Mouse (Mus musculus) CD8-positive naive resting alpha-beta T cell, adult 2 months (primary cell): ENCODE data around the gene Tiam2.
"Not testable (repeated sequence)": the region's sequence is repeated elsewhere in the genome, so short reads cannot be mapped to it uniquely, and the experiment has no call there.

Experiments
- DNase-seq, 2 experiments: peaks; one replicate each; pipeline ENCODE4 v3.0.0; 2022; ENCODE audit warnings: low read depth in 2 of 2, low spot score in 2 of 2

Tiam2 gene

GRCm38 (mm10) chr17:3338821-3339220 lies 12.4 kb downstream of the Tiam2 start:
- no peak for DNase-seq

GRCm38 (mm10) chr17:3344872-3345271 lies 18.5 kb downstream of the Tiam2 start:
- DNase-seq: no peak

DNA sequence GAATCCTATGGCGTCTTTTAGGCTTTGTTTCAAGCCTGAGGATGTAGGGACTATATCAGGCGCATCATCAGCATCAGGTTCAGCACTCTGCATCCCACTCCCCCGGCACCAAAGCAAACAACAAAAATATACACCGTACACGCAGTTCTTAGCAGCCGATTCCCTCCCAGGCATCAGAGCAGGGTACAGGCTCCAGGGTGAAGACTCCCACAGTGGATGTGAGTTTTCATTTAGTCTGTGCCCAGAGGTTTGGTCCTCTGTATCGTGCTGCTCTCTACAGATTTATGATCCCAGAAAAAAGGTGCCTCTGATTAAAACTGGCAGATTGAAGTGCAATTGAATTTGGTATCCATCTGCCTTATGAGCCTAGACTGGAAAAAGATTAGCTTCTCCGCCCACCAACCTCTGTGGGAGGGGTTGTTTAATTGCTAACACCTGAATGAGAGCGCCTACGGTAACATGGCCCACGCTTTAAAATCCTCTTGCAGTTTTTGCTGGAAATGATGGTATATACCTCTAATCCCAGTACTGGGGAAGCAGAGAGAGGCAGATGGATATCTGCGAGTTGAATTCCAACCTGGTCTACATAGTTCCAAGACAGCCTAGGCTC lies 19.0 kb downstream of the Tiam2 start:
- no peak for DNase-seq

DNA sequence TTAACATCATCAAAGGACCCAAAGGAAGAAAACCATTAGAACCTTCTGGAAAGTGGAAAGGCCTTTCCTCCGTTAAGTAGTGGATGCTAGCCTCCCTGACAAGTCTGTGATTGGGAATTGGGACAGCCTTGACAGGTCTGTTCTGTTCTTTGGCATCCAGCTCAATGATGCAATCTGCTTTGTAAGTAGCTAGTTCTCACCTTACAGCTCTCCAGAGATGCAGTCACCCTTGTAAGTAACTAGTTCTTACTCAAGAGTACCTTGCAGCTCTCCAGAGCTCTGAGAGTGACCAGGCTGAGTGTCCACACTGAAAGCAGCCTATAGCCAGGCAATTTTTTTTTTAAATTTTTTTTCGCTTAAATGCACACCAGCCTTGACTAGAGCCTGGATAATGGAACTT lies 21.4 kb downstream of the Tiam2 start:
- DNase-seq: no peak

DNA sequence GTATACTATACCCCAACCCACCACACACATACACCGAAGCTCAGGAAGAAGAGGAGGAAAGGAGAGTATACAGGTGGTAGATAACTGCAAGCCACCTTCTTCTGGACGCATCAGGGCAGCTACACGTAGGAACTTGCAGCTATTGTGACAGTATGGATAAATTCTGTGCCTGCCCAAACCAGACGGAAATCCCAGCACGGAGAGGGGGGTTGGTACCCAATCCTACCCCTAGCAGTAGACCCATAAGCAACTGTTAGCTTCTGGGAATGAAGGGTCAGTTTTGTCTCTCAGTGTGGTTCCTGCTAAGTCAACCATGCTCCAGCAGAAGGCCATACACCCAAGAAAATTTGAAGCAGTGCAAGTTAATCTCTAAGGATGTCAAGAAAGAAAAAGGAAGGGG lies 23.0 kb downstream of the Tiam2 start:
- DNase-seq: no peak

DNA sequence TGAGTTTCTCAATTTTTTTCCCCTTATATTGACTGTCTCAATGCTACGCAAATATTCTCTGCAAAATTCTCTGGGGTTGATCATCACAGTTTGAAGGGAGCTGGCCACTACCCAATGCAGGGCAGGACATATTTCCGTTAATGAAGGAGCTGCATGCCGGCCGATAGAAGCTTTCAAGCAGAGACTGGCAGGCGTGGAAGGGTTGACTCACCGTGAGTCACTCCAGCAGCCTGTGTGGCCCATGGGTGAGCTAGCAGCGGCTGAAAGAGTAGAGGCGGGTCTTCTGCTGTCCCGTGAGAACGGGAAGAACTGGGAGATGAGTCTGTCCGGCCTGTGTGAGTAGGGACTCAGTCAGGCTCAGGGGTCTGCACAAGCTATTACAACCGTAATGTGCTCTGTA lies 23.6 kb downstream of the Tiam2 start:
- no peak for DNase-seq

GRCm38 (mm10) chr17:3350405-3350804 lies 24.0 kb downstream of the Tiam2 start:
- no peak for DNase-seq

DNA sequence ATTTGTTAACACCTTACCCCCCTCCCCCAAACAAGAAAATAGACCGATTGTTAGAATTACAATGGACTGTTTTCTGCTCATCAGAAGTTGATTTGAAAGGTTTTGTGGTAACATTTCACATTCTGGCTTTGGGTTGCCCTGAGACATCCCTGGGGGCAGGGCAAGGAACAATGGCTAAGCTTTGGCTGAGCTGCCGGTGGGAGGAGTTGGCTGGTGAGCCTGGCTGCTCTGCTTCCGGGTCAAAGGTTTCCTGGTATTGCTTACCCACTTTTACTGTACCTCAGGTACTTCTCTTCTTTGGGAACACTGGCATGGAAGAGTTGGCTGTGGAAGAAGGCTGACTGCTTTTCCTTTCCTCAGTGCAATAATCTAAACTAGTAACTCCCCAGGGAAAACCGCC lies 25.3 kb downstream of the Tiam2 start:
- no peak for DNase-seq

DNA sequence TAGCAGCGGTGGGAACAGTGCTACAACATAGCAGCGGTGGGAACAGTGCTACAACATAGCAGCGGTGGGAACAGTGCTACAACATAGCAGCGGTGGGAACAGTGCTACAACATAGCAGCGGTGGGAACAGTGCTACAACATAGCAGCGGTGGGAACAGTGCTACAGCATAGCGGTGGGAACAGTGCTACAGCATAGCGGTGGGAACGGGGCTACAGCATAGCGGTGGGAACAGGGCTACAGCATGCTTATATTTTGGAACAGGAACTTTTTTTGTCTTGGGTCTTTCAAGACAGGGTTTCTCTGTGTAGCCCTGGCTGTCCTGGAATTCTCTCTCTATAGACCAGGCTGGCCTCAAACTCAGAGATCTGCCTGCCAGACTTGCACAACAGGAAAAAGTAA lies 26.8 kb downstream of the Tiam2 start:
- DNase-seq: not testable (repeated sequence)

- DNase-seq: no peak
Measured at GRCm38 (mm10) chr17:3354856-3355255, 28.5 kb downstream of the Tiam2 start.

- DNase-seq: no peak
Measured at GRCm38 (mm10) chr17:3356633-3357365, 30.4 kb downstream of the Tiam2 start.

DNA sequence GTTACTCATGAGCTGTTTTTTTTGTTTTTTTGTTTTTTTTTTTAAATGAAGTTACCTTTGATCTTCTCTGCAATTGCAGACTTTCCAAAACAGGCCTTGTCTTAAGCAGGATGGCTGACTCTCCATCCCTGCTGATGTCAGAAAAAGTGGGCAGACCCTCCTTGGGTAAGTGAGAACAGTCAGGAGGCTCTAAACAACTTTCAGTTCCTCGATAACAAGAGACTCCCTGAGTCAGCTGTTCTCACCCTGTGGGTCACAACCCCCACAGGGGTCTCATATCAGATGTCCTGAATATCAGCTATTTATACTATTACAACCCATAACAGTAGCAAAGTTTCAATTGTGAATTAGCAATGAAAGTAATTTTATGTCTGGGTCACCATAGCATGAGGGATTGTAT lies 33.9 kb downstream of the Tiam2 start:
- DNase-seq: no peak

GRCm38 (mm10) chr17:3361751-3362150 lies 35.4 kb downstream of the Tiam2 start:
- DNase-seq: no peak

GRCm38 (mm10) chr17:3363216-3363615 lies 36.8 kb downstream of the Tiam2 start:
- no peak for DNase-seq

DNA sequence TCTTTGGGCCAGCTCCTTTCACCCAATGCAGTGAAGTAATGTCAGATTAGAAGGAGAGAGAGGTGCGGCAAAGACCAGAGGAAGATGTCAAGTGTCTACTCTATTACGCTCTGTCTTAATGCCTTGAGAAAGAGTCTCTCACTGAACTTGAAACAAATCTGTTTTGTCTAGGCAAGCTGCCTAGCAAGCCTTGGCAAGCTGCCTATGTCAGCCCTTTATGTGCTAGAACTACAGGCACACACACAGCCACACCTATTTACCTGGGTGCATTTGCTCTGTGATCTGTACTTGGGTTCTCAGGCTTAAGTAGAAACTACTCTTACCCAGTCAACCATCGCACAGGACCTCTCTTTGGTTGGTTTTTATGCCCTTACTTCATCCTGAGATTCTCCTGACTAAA lies 40.4 kb downstream of the Tiam2 start:
- no peak for DNase-seq

GRCm38 (mm10) chr17:3368386-3368785 lies 42.0 kb downstream of the Tiam2 start:
- DNase-seq: no peak

GRCm38 (mm10) chr17:3369631-3370030 lies 43.3 kb downstream of the Tiam2 start:
- DNase-seq: no peak

DNA sequence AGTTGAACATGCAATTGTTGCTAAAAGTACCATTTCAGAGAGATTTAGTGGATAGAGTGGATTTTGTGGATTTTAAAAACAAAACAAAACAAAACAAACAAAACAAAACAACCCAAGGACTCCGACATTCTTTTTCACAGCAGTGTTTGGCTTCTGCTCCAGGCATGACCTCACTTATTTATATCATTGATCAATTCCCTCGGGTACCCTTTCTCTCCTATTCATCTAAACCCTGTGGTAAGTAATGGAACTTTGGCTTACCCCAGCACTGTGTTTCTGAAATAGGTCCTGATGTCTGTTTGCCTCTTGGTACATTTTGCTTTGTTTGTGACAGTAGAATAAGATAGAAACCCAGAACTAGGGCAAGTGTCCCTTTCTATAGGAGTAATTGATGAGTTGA lies 52.2 kb downstream of the Tiam2 start:
- DNase-seq: no peak

DNA sequence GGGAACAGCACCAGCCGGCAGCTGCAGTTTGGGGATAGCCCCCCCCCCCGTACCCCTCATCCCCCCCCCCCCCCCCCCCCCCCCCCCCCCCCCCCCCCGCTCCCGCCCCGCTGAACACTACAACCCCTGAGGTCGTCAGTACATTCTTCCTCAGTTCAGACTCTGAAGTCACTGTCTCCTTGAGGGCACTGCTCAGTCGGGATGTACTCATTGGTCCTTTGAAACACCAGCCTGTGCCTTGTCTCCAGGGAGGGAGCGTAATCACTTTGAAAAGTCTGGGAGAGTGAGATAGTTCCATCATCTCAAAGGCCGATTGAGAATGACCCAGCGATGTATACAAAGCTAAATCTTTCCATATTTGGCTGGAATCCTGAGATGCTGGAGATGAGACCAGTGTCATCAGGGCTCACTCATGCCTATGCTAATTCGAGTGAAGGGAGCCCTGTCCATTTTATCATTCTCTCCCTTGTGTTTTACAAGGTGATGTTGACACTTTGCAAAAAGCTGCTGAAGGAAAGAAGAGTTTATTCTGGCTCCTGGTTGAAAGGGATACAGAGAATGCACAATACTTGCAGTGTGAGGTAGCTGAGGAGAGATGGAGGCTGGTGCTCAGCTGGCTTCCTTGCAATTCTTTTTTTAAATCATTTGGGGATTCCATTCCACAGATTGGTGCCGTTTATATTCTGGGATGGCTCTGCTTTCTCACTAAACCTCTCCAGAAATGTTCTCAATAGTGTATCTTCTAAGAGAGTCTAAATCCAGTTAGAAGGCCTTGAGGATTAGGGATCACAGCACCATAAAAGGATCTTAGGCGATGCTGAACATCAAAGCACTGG lies 53.6 kb downstream of the Tiam2 start:
- DNase-seq: no peak

GRCm38 (mm10) chr17:3385391-3385790 lies 59.0 kb downstream of the Tiam2 start:
- no peak for DNase-seq

DNA sequence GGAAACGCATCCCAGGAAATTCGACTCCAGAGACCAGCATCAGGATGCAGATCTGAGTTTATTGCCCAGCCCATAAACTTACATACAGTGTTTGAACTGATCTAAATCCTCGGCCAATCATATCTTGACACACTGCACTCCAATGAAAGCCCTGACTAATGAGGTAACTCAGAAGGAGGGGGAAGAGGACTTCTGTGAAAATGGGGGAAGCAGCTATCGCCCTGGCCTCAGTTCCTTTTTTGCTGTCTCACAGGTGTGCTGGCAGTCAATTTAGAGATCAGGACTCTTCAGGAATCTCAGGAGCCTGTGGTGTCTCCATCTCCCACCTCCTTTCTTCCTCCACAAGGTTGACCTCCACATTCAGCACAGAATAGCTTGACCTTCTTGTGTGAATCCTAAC lies 61.4 kb downstream of the Tiam2 start:
- no peak for DNase-seq

DNA sequence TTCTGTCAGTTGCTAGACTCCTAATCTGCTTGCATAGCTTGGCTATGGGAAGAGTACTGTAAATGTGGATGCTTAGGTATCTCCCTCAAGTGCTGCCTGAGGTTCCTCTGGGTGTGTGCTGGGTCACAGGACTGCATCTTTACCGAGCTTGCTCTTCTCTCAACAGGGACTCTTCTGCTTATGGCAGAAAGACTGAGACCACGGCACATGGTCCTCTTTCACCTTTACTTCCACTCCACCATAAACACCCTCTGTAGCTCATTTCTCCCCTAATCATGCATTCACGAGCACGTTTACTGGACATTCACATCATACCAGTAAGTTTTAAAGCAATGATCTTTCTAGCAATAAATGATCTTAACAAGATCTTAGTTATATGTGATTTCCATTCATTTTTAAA lies 63.4 kb downstream of the Tiam2 start:
- DNase-seq: no peak
